Mouse (Mus musculus) brain, embryonic 14.5 days (tissue): ENCODE measurements around the gene Fer. TPM values are rescaled to one million over a fixed set of nuclear protein-coding genes. Genes with fewer than 3 reads are reported as not detected.
"Not testable (repeated sequence)": the region's sequence is repeated elsewhere in the genome, so short reads cannot be mapped to it uniquely, and the experiment has no call there.

Experiments
- DNase-seq: peaks from one replicate; pipeline ENCODE4 v3.0.0-alpha.2; 2011; ENCODE audit warnings: low read depth
- CTCF ChIP-seq: fragments of 200-500 bp; IDR thresholded peaks from 2 replicates; pipeline ENCODE4 v1.5.1; 2012; ENCODE audit warnings: inconsistent platforms, mild to moderate bottlenecking, moderate library complexity, borderline replicate concordance; ENCODE audit not compliant: insufficient read depth, insufficient read length; ENCODE audit errors: extremely low read depth
- POLR2A ChIP-seq: fragments of 200-500 bp; IDR thresholded peaks from 2 replicates; pipeline ENCODE4 v1.6.1; 2012; ENCODE audit warnings: mild to moderate bottlenecking, inconsistent platforms, borderline replicate concordance; ENCODE audit not compliant: poor library complexity, insufficient read depth, insufficient read length, severe bottlenecking; ENCODE audit errors: extremely low read depth
- polyA plus RNA-seq: library from polyadenylated mRNA; depleted of rRNA; stranded (reverse); fragments of >200 nt; gene quantifications from 2 replicates; pipeline ENCODE4 v1.2.3, GENCODE M21; 2012

The Fer gene
- polyA plus RNA-seq, 1 experiment: 14.9 TPM

GRCm38 (mm10) chr17:63844936-63845335 is 17.9 kb upstream of the Fer start:
- TF ChIP-seq POLR2A (no peak), CTCF (no peak)
- no peak for DNase-seq

- DNase-seq: not testable (repeated sequence)
Measured at GRCm38 (mm10) chr17:63845766-63846165, 17.1 kb upstream of the Fer start.

GRCm38 (mm10) chr17:63849151-63849550 is 13.7 kb upstream of the Fer start:
- DNase-seq: no peak
- TF ChIP-seq CTCF (no peak), POLR2A (no peak)

GRCm38 (mm10) chr17:63849566-63849965 is 13.3 kb upstream of the Fer start:
- peak; percentile 42; the same call in 1 of the 2 replicates for TF ChIP-seq POLR2A
- no peak for TF ChIP-seq CTCF
- peak; percentile 95 for DNase-seq

GRCm38 (mm10) chr17:63850016-63850415 is 12.8 kb upstream of the Fer start:
- no peak for DNase-seq
- TF ChIP-seq POLR2A (no peak), CTCF (no peak)

GRCm38 (mm10) chr17:63857023-63857544 is 5.8 kb upstream of the Fer start:
- no peak for DNase-seq
- TF ChIP-seq POLR2A (no peak), CTCF (no peak)

- TF ChIP-seq POLR2A (no peak), CTCF (no peak)
- DNase-seq: peak; percentile 77
Measured at GRCm38 (mm10) chr17:63860988-63861387, 1.9 kb upstream of the Fer start.

- no peak for TF ChIP-seq CTCF
- DNase-seq: no peak
Measured at GRCm38 (mm10) chr17:63862399-63862798, 463 bp upstream of the Fer start.

GRCm38 (mm10) chr17:63863647-63864149 is 836 bp downstream of the Fer start, which contains the start of gene A930002H24Rik:
TSS of gene A930002H24Rik (minus strand) at chr17:63863791.
- TF ChIP-seq POLR2A (peak; percentile 39; the same call in 1 of the 2 replicates), CTCF (no peak)
- DNase-seq: peak; percentile 99

- DNase-seq: no peak
- TF ChIP-seq POLR2A: 0 out of 2 replicates have a peak, but pooled peaks have one; percentile 5
- no peak for TF ChIP-seq CTCF
Measured at GRCm38 (mm10) chr17:63864171-63864571, 1.3 kb downstream of the Fer start.

- no peak for TF ChIP-seq POLR2A
- TF ChIP-seq CTCF: no peak
- DNase-seq: no peak
Measured at GRCm38 (mm10) chr17:63871773-63872172, 8.9 kb downstream of the Fer start.

GRCm38 (mm10) chr17:63878889-63879288 is 16.0 kb downstream of the Fer start:
- peak; percentile 35 for DNase-seq
- no peak for TF ChIP-seq CTCF
- TF ChIP-seq POLR2A: no peak
